Mouse (Mus musculus) hindbrain, embryonic 12.5 days (tissue): ENCODE measurements around the gene Adam15. TPM values are rescaled to one million over a fixed set of nuclear protein-coding genes. Genes with fewer than 3 reads are reported as not detected.
A peak's percentile ranks its signal among the peaks of the same experiment; 100 is the strongest.

Source experiments
- ATAC-seq: fragments of 200-750 bp; cut with Nextera tagmentation; 2 replicates; pipeline ENCODE4 v1.8.0; 2017; ENCODE audit warnings: moderate TSS enrichment; ENCODE audit not compliant: low FRiP score
- H3K27ac ChIP-seq: fragments of 300-500 bp; sonication (generic); 2 replicates; pipeline ENCODE4 v1.5.1; 2016; ENCODE audit warnings: mild to moderate bottlenecking
- H3K27me3 ChIP-seq: fragments of 300-500 bp; sonication (generic); 2 replicates; pipeline ENCODE4 v1.6.1; 2016; ENCODE audit warnings: mild to moderate bottlenecking
- H3K36me3 ChIP-seq: fragments of 300-500 bp; sonication (generic); 2 replicates; pipeline ENCODE4 v1.6.1; 2016; ENCODE audit warnings: mild to moderate bottlenecking
- H3K4me1 ChIP-seq: fragments of 300-500 bp; sonication (generic); 2 replicates; pipeline ENCODE4 v1.6.1; 2016
- H3K4me2 ChIP-seq: fragments of 300-500 bp; sonication (generic); replicated peaks from 2 replicates; pipeline ENCODE4 v1.6.1; 2016; ENCODE audit warnings: mild to moderate bottlenecking
- H3K4me3 ChIP-seq: fragments of 300-500 bp; sonication (generic); 2 replicates; pipeline ENCODE4 v1.5.1; 2016; ENCODE audit warnings: mild to moderate bottlenecking
- H3K9ac ChIP-seq: fragments of 300-500 bp; sonication (generic); 2 replicates; pipeline ENCODE4 v1.6.1; 2016; ENCODE audit warnings: mild to moderate bottlenecking, moderate library complexity
- H3K9me3 ChIP-seq: fragments of 300-500 bp; sonication (generic); replicated peaks from 2 replicates; pipeline ENCODE4 v1.6.1; 2016; ENCODE audit warnings: mild to moderate bottlenecking
- WGBS: fragments of 180-500 bp; shearing (Covaris S2); methylation state at CpG from one replicate; pipeline ENCODE4 v1.1.7; 2016; 5-methylcytosine and 5-hydroxymethylcytosine counted together
- polyA plus RNA-seq: library from polyadenylated mRNA; unstranded; fragments of >200 nt; fragmentation: Nextera tagmentation; extraction: Ambion mirVana; gene quantifications from 2 replicates; pipeline ENCODE4 v1.2.1, GENCODE M21; 2016

The Adam15 gene
- polyA plus RNA-seq, 1 experiment from 2014 or later: 40.3 TPM

GRCm38 (mm10) chr3:89299499-89299898, 50.3 kb downstream of the Adam15 start:
- no peak for ATAC-seq
- H3K4me1 ChIP-seq: peaks cover 6% of the 10 kb centered on the region
- WGBS: 4% methylated on average over 14 of the region's 14 CpGs

GRCm38 (mm10) chr3:89298908-89299307, 50.9 kb downstream of the Adam15 start:
- no peaks in the 10 kb centered on the region for H3K9me3 ChIP-seq
- ATAC-seq: no peak
- 80% methylated on average over 6 of the region's 6 CpGs for WGBS

More at GRCm38 (mm10) chr3:89299499-89299898, 50.3 kb downstream of the Adam15 start:
- H3K4me2 ChIP-seq: peak overlapping the region; percentile 45
- H3K36me3 ChIP-seq: no peaks in the 10 kb centered on the region
- no peak overlapping the region; the same call in 1 of the 2 replicates for H3K9ac ChIP-seq
- H3K4me3 ChIP-seq: peak overlapping the region; percentile 10; the same call in 1 of the 2 replicates
- no peak overlapping the region for H3K27ac ChIP-seq
- H3K9me3 ChIP-seq: no peaks in the 10 kb centered on the region
- H3K27me3 ChIP-seq: peaks cover 22% of the 10 kb centered on the region

GRCm38 (mm10) chr3:89296761-89297396, 52.9 kb downstream of the Adam15 start:
- H3K9ac ChIP-seq: no peak overlapping the region
- peaks cover 19% of the 10 kb centered on the region for H3K27me3 ChIP-seq
- H3K27ac ChIP-seq: no peak overlapping the region
- peaks cover 6% of the 10 kb centered on the region for H3K4me1 ChIP-seq
- H3K36me3 ChIP-seq: no peaks in the 10 kb centered on the region
- ATAC-seq: no peak
- H3K4me3 ChIP-seq: no peak overlapping the region
- H3K4me2 ChIP-seq: no peak overlapping the region
- WGBS: 85% methylated on average over 11 of the region's 11 CpGs
- H3K9me3 ChIP-seq: no peaks in the 10 kb centered on the region

More at GRCm38 (mm10) chr3:89298908-89299307, 50.9 kb downstream of the Adam15 start:
- peaks cover 22% of the 10 kb centered on the region for H3K27me3 ChIP-seq
- H3K4me2 ChIP-seq: no peak overlapping the region
- H3K4me3 ChIP-seq: no peak overlapping the region
- no peak overlapping the region for H3K9ac ChIP-seq
- H3K36me3 ChIP-seq: no peaks in the 10 kb centered on the region
- peaks cover 6% of the 10 kb centered on the region for H3K4me1 ChIP-seq
- no peak overlapping the region for H3K27ac ChIP-seq

GRCm38 (mm10) chr3:89295685-89296230, 54.0 kb downstream of the Adam15 start:
- no peak for ATAC-seq
- Histone ChIP-seq H3K36me3 (no peaks in the 10 kb centered on the region), H3K9ac (no peak overlapping the region), H3K4me2 (no peak overlapping the region), H3K4me1 (peaks cover 6% of the 10 kb centered on the region), H3K27ac (no peak overlapping the region), H3K27me3 (peaks cover 16% of the 10 kb centered on the region), H3K4me3 (no peak overlapping the region), H3K9me3 (no peaks in the 10 kb centered on the region)
- 82% methylated on average over 8 of the region's 8 CpGs for WGBS

GRCm38 (mm10) chr3:89294195-89294594, 55.6 kb downstream of the Adam15 start:
- Histone ChIP-seq H3K27ac (no peak overlapping the region), H3K9me3 (no peaks in the 10 kb centered on the region), H3K27me3 (0 out of 2 replicates have a peak, but pooled peaks cover 5% of the 10 kb centered on the region), H3K9ac (no peak overlapping the region), H3K4me1 (no peaks in the 10 kb centered on the region), H3K4me2 (no peak overlapping the region), H3K36me3 (no peaks in the 10 kb centered on the region), H3K4me3 (no peak overlapping the region)
- 78% methylated on average over 5 of the region's 5 CpGs for WGBS
- no peak for ATAC-seq

GRCm38 (mm10) chr3:89293247-89293918, 56.4 kb downstream of the Adam15 start:
- Histone ChIP-seq H3K9me3 (no peaks in the 10 kb centered on the region), H3K4me3 (no peak overlapping the region), H3K9ac (no peak overlapping the region), H3K4me1 (no peaks in the 10 kb centered on the region; the same call in 1 of the 2 replicates), H3K27ac (no peak overlapping the region), H3K27me3 (no peaks in the 10 kb centered on the region), H3K4me2 (no peak overlapping the region), H3K36me3 (no peaks in the 10 kb centered on the region)
- 92% methylated on average over 11 of the region's 11 CpGs for WGBS
- no peak for ATAC-seq

GRCm38 (mm10) chr3:89292303-89292702, 57.5 kb downstream of the Adam15 start:
- Histone ChIP-seq H3K27ac (no peak overlapping the region), H3K36me3 (no peaks in the 10 kb centered on the region), H3K27me3 (no peaks in the 10 kb centered on the region), H3K9ac (no peak overlapping the region), H3K4me1 (peaks cover 2% of the 10 kb centered on the region; the same call in 1 of the 2 replicates), H3K9me3 (no peaks in the 10 kb centered on the region), H3K4me3 (no peak overlapping the region), H3K4me2 (no peak overlapping the region)
- WGBS: 83% methylated on average over 5 of the region's 5 CpGs
- ATAC-seq: no peak

- Histone ChIP-seq H3K36me3 (no peaks in the 10 kb centered on the region), H3K27me3 (no peaks in the 10 kb centered on the region), H3K9me3 (no peaks in the 10 kb centered on the region), H3K9ac (no peak overlapping the region), H3K4me1 (peaks cover 2% of the 10 kb centered on the region; the same call in 1 of the 2 replicates), H3K27ac (no peak overlapping the region), H3K4me3 (no peak overlapping the region), H3K4me2 (no peak overlapping the region)
- no peak for ATAC-seq
- 80% methylated on average over 10 of the region's 10 CpGs for WGBS
Measured at GRCm38 (mm10) chr3:89291874-89292273, 57.9 kb downstream of the Adam15 start.

Other genes with a start within 250 kb of the Adam15 start
- gene Gm43738, start 248.9 kb downstream of the Adam15 start, polyA plus RNA-seq: not detected in 2 replicates
- 284 TPM in 2 replicates for gene Fdps, start 248.0 kb downstream of the Adam15 start, polyA plus RNA-seq
- 0.25 and 0.96 TPM in 2 replicates for gene Pklr, start 213.9 kb downstream of the Adam15 start, polyA plus RNA-seq
- 20.7 and 22.3 TPM in 2 replicates for gene Hcn3, start 189.8 kb downstream of the Adam15 start, polyA plus RNA-seq
- 38.8 and 44.4 TPM in 2 replicates for gene Clk2, start 185.2 kb downstream of the Adam15 start, polyA plus RNA-seq
- 105 and 107 TPM in 2 replicates for gene Scamp3, start 172.5 kb downstream of the Adam15 start, polyA plus RNA-seq
- gene Fam189b, start 166.9 kb downstream of the Adam15 start, polyA plus RNA-seq: 33.4 and 34.2 TPM in 2 replicates
- gene Gba, start 147.1 kb downstream of the Adam15 start, polyA plus RNA-seq: 50.3 and 51.3 TPM in 2 replicates
- gene Thbs3, start 134.8 kb downstream of the Adam15 start, polyA plus RNA-seq: 64.5 and 71.3 TPM in 2 replicates
- gene Mtx1, start 122.9 kb downstream of the Adam15 start, polyA plus RNA-seq: 174 and 175 TPM in 2 replicates
- 1.5 and 1.6 TPM in 2 replicates for gene Muc1, start 120.9 kb downstream of the Adam15 start, polyA plus RNA-seq
- 247 and 271 TPM in 2 replicates for gene Krtcap2, start 104.0 kb downstream of the Adam15 start, polyA plus RNA-seq
- gene Trim46, start 103.7 kb downstream of the Adam15 start, polyA plus RNA-seq: 27.2 and 29.6 TPM in 2 replicates
- 63.9 and 86.7 TPM in 2 replicates for gene Dpm3, start 90.6 kb downstream of the Adam15 start, polyA plus RNA-seq
- gene Slc50a1, start 79.4 kb downstream of the Adam15 start, polyA plus RNA-seq: 44.9 and 46.8 TPM in 2 replicates
- gene Efna1, start 68.9 kb downstream of the Adam15 start, polyA plus RNA-seq: 14.3 and 15.4 TPM in 2 replicates
- gene Efna3, start 27.0 kb downstream of the Adam15 start, polyA plus RNA-seq: 21.7 and 22.2 TPM in 2 replicates
- 20.5 and 21.4 TPM in 2 replicates for gene Efna4, start 12.0 kb downstream of the Adam15 start, polyA plus RNA-seq
- 0.12 and 0.29 TPM in 2 replicates for gene Dcst2, start 12.0 kb upstream of the Adam15 start, polyA plus RNA-seq
- 0.71 and 0.76 TPM in 2 replicates for gene Dcst1, start 15.3 kb upstream of the Adam15 start, polyA plus RNA-seq
- gene Zbtb7b, start 44.8 kb upstream of the Adam15 start, polyA plus RNA-seq: 0.74 and 0.80 TPM in 2 replicates
- 1.0 and 1.5 TPM in 2 replicates for gene Lenep, start 52.8 kb upstream of the Adam15 start, polyA plus RNA-seq
- 36.1 and 36.9 TPM in 2 replicates for gene Flad1, start 61.9 kb upstream of the Adam15 start, polyA plus RNA-seq
- 249 and 274 TPM in 2 replicates for gene Cks1b, start 68.4 kb upstream of the Adam15 start, polyA plus RNA-seq
- 54.8 and 61.2 TPM in 2 replicates for gene Shc1, start 68.4 kb upstream of the Adam15 start, polyA plus RNA-seq
- gene Pygo2, start 80.2 kb upstream of the Adam15 start, polyA plus RNA-seq: 63.8 and 66.1 TPM in 2 replicates
- 25.3 and 26.2 TPM in 2 replicates for gene Pbxip1, start 86.7 kb upstream of the Adam15 start, polyA plus RNA-seq
- gene Pmvk, start 104.5 kb upstream of the Adam15 start, polyA plus RNA-seq: 73.5 and 74.5 TPM in 2 replicates
- 4.0 and 4.2 TPM in 2 replicates for gene Kcnn3, start 170.2 kb upstream of the Adam15 start, polyA plus RNA-seq